Mouse (Mus musculus): Measurements from ENCODE around the gene Akt1. TPM values are rescaled to one million over a fixed set of nuclear protein-coding genes. Genes with fewer than 3 reads are reported as not detected.

The Akt1 gene
- total and polyA plus RNA-seq, 3 experiments: 66.6 to 144 (median 74.4) TPM

DNA sequence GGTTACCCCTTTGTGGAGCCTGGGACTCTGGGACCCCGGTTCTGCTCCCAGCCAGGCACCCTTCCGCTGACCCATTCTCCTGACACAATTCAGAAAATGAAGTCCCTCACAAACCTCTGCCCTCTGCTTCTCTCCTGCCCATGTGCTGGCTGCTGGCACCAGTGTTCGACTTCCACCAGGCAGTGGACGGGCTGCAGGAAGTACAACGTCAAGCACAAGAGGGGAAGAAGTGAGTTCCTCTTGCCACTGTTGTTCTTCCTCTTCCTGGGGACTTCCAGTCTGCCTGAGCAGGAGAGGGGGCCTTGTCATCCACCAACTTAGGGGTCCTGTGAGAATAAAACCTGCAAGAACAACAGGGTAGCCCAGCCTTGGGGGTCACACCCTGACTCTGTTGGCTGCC, 41.8 kb downstream of the Akt1 start:
- TF ChIP-seq ZNF384 (IDR thresholded peaks at IDR 0.05; ENCODE audit: low read depth, low read length) (no peak), USF2 (conservative IDR thresholded peaks at IDR 0.05; ENCODE audit: low read depth, low read length) (no peak), HCFC1 (IDR thresholded peaks at IDR 0.05; ENCODE audit: low read depth, low read length) (no peak), MAZ (IDR thresholded peaks at IDR 0.05; ENCODE audit: low read depth, low read length) (no peak), CTCF (conservative IDR thresholded peaks at IDR 0.05 in 1 of 2, IDR thresholded peaks at IDR 0.05 in 1 of 2; ENCODE audit: low read depth in 2 of 2, low read length in 2 of 2) (no peak), MXI1 (IDR thresholded peaks at IDR 0.05; ENCODE audit: low read depth, low read length) (no peak), EP300 (IDR thresholded peaks at IDR 0.05; ENCODE audit: low read length) (no peak), MAFK (IDR thresholded peaks at IDR 0.05; ENCODE audit: insufficient replicate concordance, low read length) (no peak), POLR2AphosphoS2 (IDR thresholded peaks at IDR 0.05; ENCODE audit: low read depth, low read length) (no peak), ZMIZ1 (IDR thresholded peaks at IDR 0.05; ENCODE audit: low read depth, low read length) (no peak)
- Histone ChIP-seq H3K27ac (ENCODE audit: insufficient read depth, low read depth) (no peak overlapping the region), H3K27me3 (replicated peaks) (no peaks in the 10 kb centered on the region), H3K79me2 (replicated peaks; ENCODE audit: control insufficient read depth, extremely low read depth, insufficient read depth, poor library complexity, severe bottlenecking) (no peaks in the 10 kb centered on the region), H3K4me1 (ENCODE audit: control insufficient read depth in 1 of 2, insufficient read depth in 2 of 2) (peaks cover 17 to 43% of the 10 kb centered on the region in 2 experiments), H3K9ac (ENCODE audit: insufficient read depth, low read depth) (no peak overlapping the region), H3K4me3 (replicated peaks in 1 of 3; ENCODE audit: low read depth in 2 of 3, low read length in 2 of 3, poor library complexity in 1 of 3) (peak overlapping the region in 1 of 3 experiments; percentile 3), H3K4me2 (ENCODE audit: insufficient read depth, low read depth, poor library complexity, severe bottlenecking) (no peak overlapping the region), H3K9me3 (replicated peaks; ENCODE audit: low read length) (no peaks in the 10 kb centered on the region), H3K36me3 (replicated peaks in 1 of 2; ENCODE audit: control insufficient read depth in 1 of 2, insufficient read depth in 1 of 2, low read length in 1 of 2) (peaks cover 0 to 51% of the 10 kb centered on the region in 2 experiments)
- dilution Hi-C loops (cut with MboI; ENCODE audit: extremely low pct_ligation_motif_present, extremely low pct_unique_long_range_greater_than_20kb, low sequenced_read_pairs): no loop called here
- in situ Hi-C loops (cut with MboI; ENCODE audit: low pct_ligation_motif_present, low pct_unique_long_range_greater_than_20kb, low sequenced_read_pairs): no loop called here
- DNase-seq (ENCODE audit: extremely low read depth): no peak

- peaks cover 17 to 49% of the 10 kb centered on the region in 2 experiments for H3K4me1 ChIP-seq (ENCODE audit: control insufficient read depth in 1 of 2, insufficient read depth in 2 of 2)
- TF ChIP-seq USF2 (conservative IDR thresholded peaks at IDR 0.05; ENCODE audit: low read depth, low read length) (no peak), IRF4 (IDR thresholded peaks at IDR 0.05; ENCODE audit: low read depth, low read length) (no peak), BHLHE40 (IDR thresholded peaks at IDR 0.05; ENCODE audit: low read depth, low read length) (no peak), CHD1 (IDR thresholded peaks at IDR 0.05; ENCODE audit: low read depth, low read length) (no peak), USF1 (IDR thresholded peaks at IDR 0.05; ENCODE audit: low read depth, low read length) (no peak), MYC (IDR thresholded peaks at IDR 0.05; ENCODE audit: low read depth, low read length) (no peak), CTCF (conservative IDR thresholded peaks at IDR 0.05 in 1 of 2, IDR thresholded peaks at IDR 0.05 in 1 of 2; ENCODE audit: low read depth in 2 of 2, low read length in 2 of 2) (no peak), NELFE (IDR thresholded peaks at IDR 0.05; ENCODE audit: low read depth, low read length) (no peak), ETS1 (conservative IDR thresholded peaks at IDR 0.05; ENCODE audit: low read depth, low read length) (no peak)
- no peak overlapping the region for H3K4me3 ChIP-seq (replicated peaks in 1 of 3; ENCODE audit: low read depth in 2 of 3, low read length in 2 of 3, poor library complexity in 1 of 3)
- H3K27me3 ChIP-seq (replicated peaks): no peaks in the 10 kb centered on the region
- H3K79me2 ChIP-seq (replicated peaks; ENCODE audit: control insufficient read depth, extremely low read depth, insufficient read depth, poor library complexity, severe bottlenecking): no peaks in the 10 kb centered on the region
- in situ Hi-C loops (cut with MboI; ENCODE audit: low pct_ligation_motif_present, low pct_unique_long_range_greater_than_20kb, low sequenced_read_pairs): no loop called here
- DNase-seq (ENCODE audit: extremely low read depth): no peak
- H3K9me3 ChIP-seq (replicated peaks; ENCODE audit: low read length): no peaks in the 10 kb centered on the region
- peaks cover 0 to 49% of the 10 kb centered on the region in 2 experiments for H3K36me3 ChIP-seq (replicated peaks in 1 of 2; ENCODE audit: control insufficient read depth in 1 of 2, insufficient read depth in 1 of 2, low read length in 1 of 2)
- dilution Hi-C loops (cut with MboI; ENCODE audit: extremely low pct_ligation_motif_present, extremely low pct_unique_long_range_greater_than_20kb, low sequenced_read_pairs): no loop called here
- H3K4me2 ChIP-seq (ENCODE audit: insufficient read depth, low read depth, poor library complexity, severe bottlenecking): no peak overlapping the region
- H3K27ac ChIP-seq (ENCODE audit: insufficient read depth, low read depth): no peak overlapping the region
- H3K9ac ChIP-seq (ENCODE audit: insufficient read depth, low read depth): no peak overlapping the region
These were observed 42.5 kb downstream of the Akt1 start for GRCm38 (mm10) chr12:112632084-112632777.

Measured in CH12.LX (cell line).